Mouse (Mus musculus) erythroblast, embryonic 14.5 days (primary cell): ENCODE data around the gene Tmem204.
A peak's percentile ranks its signal among the peaks of the same experiment; 100 is the strongest.

Experiments
- GATA1 ChIP-seq: IDR thresholded peaks from 2 replicates; pipeline ENCODE4 v1.6.1; 2012; ENCODE audit warnings: low read length, inconsistent platforms, mixed read lengths
- TAL1 ChIP-seq: IDR thresholded peaks from 3 replicates; pipeline ENCODE4 v1.6.1; 2012; ENCODE audit warnings: low read length, inconsistent platforms, mixed read lengths

- TF ChIP-seq GATA1 (no peak), TAL1 (0 out of 3 replicates have a peak, but pooled peaks have one; percentile 31)
Measured at GRCm38 (mm10) chr17:25089158-25089557, 5.8 kb upstream of the Tmem204 start.
